Mouse (Mus musculus) lung, adult 18-20 months (tissue): ENCODE measurements around the gene Chmp4b.
A peak's percentile ranks its signal among the peaks of the same experiment; 100 is the strongest.

Experiments
- DNase-seq, 2 experiments: peaks; one replicate each; pipeline ENCODE4 v3.0.0; 2022; ENCODE audit warnings: mixed read lengths in 2 of 2

The Chmp4b gene

GRCm38 (mm10) chr2:154684901-154685470 is 33.5 kb downstream of the Chmp4b start:
- DNase-seq: peak; percentile 21 to 34

- no peak for DNase-seq
These were observed 34.3 kb downstream of the Chmp4b start for GRCm38 (mm10) chr2:154685772-154686171.

DNA sequence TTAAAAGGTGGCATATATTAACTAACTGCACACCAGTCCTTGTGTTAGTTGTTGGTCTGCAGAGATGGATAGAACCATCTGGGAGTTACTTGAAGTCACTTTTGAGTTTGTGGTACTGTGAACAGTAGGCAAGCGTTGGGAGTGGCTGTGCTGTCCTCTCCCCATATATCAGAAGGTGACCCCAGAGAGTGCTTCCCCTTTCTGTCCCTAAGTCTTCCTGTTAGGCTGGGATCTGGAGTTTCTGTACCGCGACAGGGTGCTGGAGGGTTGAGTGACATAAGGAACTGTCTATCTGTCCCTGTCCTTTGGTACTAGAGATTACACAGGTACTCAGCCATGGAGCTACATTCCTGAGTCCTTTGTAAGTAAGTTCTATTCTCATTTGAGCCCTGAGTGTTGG is 35.3 kb downstream of the Chmp4b start:
- no peak for DNase-seq

- no peak for DNase-seq
These were observed 37.9 kb downstream of the Chmp4b start for GRCm38 (mm10) chr2:154689391-154689790.

- no peak for DNase-seq
These were observed 39.5 kb downstream of the Chmp4b start for GRCm38 (mm10) chr2:154690959-154691358.

GRCm38 (mm10) chr2:154693186-154693940 is 41.9 kb downstream of the Chmp4b start:
- DNase-seq: no peak

DNA sequence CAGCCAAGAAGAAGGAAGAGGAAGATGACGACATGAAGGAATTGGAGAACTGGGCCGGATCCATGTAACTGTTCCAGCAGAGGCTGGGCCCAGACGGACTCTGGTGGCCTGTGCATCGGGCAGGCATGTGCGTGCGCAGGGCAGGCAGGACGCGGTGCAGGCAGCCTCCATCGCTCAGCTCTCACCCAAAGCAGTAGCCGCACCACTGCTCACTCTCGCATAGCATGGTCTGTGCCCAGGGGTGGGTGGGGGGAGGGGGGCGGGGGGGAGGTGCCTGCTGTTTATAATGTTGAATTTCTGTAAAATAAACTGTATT is 42.4 kb downstream of the Chmp4b start:
- no peak for DNase-seq

- DNase-seq: no peak
These were observed 44.2 kb downstream of the Chmp4b start for GRCm38 (mm10) chr2:154695690-154696089.

DNA sequence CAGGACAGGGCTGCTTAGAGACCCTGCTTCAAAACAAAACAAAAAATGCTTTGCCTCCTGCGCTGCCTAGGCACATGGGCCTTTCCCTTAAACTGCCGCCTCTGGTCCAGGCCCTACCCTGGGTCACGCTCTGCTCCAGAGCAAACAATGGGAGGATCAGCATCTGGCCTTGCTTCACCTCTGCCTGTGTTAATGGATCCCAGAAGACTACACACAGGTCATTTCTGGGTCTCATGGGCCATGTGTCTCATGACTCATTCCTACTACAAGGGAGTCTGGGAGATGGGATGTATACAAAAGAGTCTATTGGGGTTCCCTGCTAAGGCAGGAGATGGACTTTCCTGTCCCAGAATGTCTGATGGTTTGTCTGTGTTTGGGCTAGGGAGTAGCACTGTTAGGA is 45.2 kb downstream of the Chmp4b start:
- DNase-seq: no peak

DNA sequence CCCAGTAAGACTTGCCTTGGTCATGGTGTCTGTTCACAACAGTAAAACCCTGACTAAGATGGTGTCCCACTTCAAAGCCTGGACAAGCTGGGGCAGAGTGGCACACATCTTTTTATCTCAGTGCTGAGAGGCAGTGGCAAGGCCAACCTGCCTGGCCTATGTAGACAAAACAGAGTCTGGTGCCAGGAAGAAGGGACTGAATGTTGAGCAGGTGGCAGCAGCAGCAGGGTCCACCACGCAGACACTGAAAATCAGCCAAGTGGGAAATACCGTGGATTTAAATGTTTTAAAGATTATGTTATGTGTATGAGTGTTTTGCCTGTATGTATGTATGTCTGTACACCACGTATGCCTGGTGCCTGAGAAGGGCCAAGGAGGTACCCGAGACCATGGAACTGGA is 47.9 kb downstream of the Chmp4b start:
- no peak for DNase-seq

- DNase-seq: no peak
These were observed 48.7 kb downstream of the Chmp4b start for GRCm38 (mm10) chr2:154700177-154700576.

DNA sequence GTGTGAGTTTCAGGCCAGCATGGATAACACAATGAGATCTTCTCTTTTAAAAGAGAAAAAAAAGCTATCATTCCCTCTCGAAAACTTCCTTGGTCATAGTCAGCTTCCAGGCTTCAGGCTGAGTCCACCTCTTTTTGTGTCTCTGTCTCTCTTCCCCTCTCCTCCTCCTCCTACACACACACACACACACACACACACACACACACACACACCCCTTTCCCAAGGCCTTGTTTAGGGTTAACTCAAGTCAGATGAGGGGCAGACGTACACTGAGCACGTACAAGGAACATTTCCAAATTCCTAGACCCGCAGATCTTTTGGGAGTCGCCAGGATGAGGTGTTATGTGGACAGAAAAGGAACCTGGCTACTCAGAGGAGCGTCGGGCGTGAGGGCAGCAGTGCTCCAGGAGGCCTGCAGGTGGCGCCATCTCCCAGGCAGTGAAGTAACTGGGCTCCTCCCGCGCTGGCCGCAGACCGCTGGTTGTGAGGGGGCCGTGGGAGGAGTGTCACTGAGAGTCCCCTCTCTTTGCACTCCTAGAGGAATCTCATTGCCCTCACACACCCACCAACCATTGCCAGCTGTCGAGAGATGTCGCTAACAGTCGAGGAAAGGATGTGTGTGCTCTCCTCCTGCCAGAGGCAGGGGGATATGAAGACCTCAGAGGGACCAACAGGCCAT is 51.3 kb downstream of the Chmp4b start:
- peak; percentile 29 to 51 for DNase-seq

DNA sequence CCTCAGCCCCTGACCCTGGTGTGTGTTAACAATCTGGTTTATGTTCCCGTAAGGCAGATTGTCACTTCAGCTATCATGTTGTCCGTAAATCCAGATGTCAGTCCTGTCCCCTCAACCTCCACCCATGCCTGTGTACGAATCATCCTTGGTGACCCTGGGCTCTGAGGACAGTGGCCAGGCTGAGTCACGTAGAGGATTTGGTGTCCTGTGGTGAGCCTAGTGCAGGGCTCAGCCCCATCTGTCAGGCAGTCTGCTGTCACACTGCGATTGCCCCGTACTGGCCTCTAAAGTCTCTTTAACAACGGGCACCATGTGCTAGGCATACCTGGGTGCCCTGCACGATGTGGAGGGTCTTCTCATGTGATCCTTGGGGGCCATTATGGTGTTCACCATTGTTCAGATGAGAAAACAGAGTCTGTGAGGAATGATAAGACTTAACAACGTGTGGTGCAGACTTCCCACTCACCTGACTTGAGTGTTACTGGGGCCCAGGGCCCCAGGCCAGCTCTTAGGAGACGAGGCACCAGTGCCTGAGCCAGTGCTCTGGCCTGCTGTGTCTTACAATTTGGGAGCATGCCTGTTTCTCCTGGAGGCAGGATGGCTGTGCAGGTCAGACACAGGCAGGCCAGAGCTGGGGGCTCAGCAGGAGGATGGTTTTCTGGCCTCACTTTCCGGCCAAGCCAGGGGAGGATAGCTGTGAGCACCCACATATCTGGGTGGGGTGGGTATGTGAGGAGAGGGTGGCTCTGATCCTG is 55.2 kb downstream of the Chmp4b start:
- DNase-seq: no peak

DNA sequence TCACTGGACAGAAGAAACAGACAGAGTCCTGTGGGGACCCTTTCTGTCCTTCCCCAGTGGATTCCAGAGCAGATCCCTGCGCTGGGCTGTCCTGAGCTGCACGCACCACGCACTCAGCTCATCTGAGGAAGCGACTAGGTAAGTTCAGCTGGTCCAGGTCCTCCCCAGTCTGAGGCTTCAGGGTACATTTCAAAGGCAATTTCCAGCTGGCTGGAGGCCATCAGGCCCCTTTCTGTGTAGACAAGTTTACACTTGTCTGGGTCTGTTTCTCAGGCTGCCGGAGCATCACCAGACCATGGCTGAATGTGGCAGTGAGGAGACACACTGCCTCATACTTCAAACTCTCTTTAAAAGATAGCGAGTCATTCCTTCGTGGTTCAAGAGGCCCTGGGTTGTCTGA is 55.8 kb downstream of the Chmp4b start:
- no peak for DNase-seq

DNA sequence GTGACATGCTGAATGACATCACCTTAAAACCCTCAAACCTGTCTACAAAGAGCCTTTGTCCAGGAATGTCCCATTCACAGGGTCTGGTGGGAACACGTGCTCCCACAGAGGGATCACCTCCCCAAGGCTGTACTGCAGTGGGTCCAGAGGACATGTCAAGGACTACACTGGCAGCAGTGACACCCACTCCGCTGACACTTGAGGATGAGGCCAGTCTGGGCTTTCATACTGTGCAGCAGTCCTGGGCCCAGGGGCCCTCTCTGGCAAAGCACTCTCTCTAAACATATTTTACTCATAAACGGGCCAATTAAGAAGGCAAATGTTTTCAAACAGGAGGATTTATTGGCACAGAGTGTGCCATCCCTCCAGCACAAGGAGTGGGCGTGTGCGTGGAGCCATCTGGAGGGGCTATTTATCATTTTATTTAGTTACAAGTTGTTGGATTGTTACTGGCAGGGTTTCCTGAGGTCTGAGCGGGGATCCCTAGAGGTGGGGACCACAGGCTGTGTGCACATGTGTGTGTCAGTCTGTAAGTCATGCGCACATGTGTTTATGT is 56.4 kb downstream of the Chmp4b start:
- no peak for DNase-seq

GRCm38 (mm10) chr2:154711701-154712100 is 60.2 kb downstream of the Chmp4b start:
- DNase-seq: no peak

- peak; percentile 11 to 39 for DNase-seq
These were observed 60.8 kb downstream of the Chmp4b start for GRCm38 (mm10) chr2:154712271-154712677.

DNA sequence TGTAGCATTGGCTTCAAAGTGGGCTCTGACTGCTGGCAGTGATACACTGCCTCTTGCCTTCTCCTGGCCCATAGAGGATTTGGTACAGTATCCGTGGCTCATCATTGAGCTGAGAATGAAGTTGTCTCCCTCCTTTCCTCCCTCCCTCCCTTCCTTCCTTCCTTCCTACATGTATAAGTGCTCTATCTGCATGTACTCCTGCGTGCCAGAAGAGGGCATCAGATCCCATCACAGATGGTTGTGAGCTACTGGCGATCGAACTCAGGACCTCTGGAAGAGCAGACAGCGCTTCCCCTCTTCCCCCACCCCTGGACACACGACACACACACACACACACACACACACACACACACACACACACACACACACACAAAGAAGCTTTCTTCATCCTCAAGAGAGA is 61.6 kb downstream of the Chmp4b start:
- DNase-seq: no peak

GRCm38 (mm10) chr2:154713964-154714363 is 62.5 kb downstream of the Chmp4b start:
- DNase-seq: no peak

DNA sequence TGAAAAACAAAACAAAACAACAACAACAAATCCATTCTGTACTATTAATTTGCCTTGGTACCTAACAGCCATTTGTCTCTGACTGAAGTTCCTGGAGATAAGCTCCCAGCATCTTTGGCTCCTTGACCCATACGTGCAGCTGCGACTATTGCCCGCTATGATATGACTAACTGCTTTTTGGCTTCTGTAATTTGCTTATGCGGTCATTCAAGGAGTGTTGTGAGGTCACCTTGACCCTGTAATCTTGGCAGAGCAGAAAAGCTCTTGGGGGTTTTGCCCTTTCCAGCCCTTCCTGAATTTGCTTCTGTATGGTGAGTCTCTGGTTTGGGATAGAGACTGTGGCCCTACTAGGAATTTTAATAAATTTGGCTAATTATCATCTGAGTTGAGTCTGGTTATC is 65.1 kb downstream of the Chmp4b start:
- no peak for DNase-seq

GRCm38 (mm10) chr2:154717081-154717480 is 65.6 kb downstream of the Chmp4b start:
- peak in 1 of 2 experiments; percentile 13 for DNase-seq

DNA sequence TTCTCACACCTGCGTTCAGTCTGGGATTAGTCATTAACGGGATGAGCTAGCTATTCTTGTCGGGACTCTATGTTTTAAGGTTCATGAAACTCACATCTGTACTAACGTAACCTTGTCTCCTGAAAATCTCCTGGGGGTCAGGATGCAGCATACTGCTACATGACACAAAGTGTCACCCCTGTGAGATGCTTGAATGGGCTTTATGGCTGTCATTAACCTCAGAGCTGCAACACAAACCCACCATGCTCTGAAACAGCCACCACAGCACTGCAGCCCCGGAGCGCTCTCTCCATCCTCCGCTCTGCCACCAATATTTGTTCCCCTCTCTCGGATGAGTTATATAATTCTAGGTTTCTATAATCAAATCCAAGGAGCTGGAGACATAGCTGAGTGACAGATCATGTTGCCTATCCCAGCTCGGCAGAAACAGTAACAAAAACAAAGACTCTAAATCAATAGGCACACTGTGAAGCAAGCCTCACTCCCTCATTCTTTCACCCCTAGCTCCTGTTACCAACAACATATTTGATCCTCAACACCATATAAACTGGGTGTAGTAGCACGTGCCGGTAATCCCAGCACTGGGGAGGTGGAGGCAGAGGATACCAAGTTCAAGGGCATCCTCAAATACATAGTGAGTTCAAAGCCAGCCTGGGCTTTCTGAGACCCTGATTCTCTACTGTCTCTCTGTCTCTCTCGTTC is 67.5 kb downstream of the Chmp4b start:
- DNase-seq: no peak

DNA sequence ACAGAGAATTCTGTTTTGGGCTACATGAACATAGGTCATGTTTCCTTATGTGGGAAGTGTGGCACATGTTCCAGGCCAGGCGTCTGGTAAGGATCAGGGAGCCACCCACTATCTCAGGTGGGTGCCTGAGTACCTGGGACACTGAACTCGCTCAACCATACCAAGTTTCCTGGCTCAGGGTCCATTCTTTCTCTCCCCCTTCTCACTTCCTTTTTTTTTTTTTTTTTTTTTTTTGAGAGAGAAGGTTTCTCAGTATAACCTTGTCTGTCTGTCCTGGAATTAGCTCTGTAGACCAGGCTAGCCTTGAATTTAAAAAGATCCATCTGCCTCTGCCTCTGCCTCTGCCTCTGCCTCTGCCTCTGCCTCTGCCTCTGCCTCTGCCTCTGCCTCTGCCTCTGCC is 68.8 kb downstream of the Chmp4b start:
- no peak for DNase-seq
